Mouse (Mus musculus) CD4-positive helper T cell, adult 2 months (primary cell): ENCODE results near the gene 4930415O20Rik.

ENCODE experiments used
- DNase-seq: peaks from one replicate; pipeline ENCODE4 v3.0.0-alpha.2; 2012; ENCODE audit warnings: low read depth, missing footprints, low spot score

4930415O20Rik gene

DNA sequence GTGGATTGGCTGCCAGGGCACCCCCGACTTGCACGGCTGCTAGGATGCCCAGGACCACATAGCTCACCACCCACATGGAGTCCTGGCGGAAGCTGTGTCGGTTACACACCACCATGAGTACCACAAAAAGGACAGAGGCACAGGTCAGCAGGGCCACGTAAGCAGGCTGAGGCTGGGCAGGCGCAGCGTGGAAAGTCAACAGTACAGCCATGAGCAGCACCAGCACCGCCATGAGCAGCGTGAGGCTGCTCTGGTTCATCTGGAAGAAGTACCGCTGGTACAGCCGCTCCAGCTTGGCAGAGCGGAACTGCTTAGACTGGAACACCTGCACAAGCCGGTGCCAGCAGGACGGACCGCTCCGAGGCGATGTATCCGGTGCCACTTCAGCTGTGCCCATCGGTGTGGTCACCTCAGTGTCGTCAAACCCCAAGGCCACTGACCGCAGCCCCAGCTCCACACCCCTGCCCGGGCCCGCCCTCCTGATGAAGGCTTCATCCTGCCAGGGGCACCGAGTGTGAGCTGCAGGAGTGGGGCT lies 33.3 kb downstream of the 4930415O20Rik start:
- no peak for DNase-seq

DNA sequence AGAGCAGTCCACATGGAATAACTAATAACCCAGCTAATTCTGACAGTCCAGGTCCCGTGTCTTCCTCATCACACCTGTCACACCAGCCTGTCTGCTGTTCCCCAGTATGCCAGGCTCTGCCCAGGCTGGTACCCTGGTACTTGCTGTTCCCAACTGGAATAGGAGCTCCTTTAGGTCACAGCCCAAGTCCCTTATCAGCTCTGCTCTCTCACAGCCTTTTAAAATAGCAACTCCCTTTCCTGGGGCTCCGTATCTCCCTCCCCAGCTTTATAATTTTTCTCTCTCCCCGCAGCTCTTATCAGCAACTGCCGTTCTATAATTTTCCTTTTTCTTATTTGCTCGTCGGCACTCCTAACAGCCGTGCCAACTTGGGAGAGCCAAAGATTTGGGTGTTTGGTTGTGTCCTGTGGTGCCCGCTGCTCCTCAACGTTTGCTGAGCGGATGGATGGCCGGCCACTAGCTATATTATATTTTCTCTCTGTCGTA lies 35.3 kb downstream of the 4930415O20Rik start:
- DNase-seq: no peak

DNA sequence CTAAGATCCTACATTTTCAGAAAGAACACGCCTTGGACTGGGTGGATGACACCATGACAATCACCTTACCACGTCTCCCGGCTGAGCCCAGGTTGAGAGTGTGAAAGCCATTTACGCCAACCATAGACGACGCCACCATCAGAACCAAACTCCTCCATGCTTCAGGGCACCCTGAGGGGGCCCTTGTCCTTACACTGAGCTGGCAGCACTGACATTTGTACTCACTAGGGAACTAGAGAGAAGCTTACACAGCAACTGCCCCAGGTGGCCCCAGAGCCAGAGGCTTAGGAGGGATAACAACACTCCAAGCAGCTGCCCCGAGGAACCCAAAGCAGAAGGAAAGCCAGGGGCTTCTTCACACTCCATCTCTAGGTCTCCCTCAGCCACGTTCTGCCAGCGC lies 35.9 kb downstream of the 4930415O20Rik start:
- DNase-seq: no peak

DNA sequence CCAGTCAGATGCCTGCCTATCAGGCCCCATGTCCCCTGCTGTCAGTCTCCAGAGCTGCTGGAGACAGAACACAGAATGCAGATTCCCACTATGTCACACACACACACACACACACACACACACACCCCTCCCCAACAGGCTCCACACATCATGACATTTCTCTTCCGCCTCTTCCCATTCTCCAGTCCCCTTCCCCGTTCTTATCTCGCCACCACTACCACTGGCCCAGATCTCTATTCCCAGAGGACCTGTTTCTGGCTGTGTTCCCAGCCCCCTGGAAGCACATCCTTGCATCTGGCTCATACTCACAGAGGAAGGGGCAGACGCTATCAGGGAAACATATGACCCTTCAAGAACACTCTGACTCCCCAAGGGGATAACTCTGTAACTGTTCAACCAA lies 36.8 kb downstream of the 4930415O20Rik start:
- no peak for DNase-seq

DNA sequence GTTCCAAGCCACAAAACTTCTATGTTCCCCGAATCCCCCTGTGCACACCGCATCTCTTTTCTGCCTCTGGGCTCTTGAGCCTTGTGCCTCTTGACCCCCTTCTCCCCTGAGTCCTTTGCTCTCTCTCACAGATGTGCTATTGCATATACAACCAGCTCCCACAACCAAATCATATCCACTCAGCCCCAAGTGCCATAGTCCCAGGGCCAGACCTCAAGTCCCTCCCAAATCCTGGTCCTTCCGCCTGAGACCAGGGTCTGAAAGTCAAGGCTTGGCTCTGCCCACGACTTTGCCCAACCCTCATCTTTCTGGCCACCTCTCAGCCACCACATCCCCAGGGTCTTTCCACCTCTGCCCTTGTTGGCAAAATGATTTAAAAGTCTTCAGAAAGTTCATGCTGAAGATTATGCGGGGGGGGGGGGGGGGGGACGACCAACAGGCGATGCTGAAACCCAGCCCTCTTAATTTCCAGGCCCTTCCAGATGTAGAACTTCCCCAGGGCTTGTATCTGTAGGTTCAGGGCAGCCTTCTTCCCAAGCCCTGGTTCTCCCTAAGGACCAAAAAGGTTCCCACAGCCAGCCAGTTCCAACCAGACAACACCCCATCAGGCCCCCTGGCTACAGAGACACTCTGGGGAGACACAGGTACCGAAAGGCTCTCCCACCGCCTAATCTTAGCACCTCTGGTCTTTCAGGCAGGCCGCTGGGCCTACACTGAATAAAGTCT lies 37.4 kb downstream of the 4930415O20Rik start:
- no peak for DNase-seq

DNA sequence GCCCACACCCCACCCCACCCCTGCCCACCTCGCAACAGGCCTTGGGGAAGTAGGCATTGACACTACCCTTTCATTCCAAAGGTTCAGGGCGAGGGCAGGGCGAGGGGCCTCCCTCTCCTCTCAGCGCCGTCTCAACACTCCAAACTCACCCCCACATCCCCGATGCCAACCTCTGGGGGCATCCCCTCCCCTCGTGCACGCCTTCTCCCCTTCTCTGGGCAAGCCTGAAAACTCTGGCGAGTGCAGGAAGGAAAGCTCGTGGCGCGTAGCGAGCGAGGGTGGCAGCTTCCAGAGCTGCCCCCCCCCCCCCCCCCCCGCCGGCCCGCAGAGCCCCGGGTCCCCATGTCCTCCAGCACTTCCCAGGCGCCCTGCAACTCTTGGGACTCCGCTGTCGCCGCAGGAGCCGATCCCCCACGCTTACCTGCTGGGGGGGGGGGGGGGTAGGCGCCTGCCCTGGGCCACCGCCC lies 38.0 kb downstream of the 4930415O20Rik start:
- peak; percentile 21 for DNase-seq

DNA sequence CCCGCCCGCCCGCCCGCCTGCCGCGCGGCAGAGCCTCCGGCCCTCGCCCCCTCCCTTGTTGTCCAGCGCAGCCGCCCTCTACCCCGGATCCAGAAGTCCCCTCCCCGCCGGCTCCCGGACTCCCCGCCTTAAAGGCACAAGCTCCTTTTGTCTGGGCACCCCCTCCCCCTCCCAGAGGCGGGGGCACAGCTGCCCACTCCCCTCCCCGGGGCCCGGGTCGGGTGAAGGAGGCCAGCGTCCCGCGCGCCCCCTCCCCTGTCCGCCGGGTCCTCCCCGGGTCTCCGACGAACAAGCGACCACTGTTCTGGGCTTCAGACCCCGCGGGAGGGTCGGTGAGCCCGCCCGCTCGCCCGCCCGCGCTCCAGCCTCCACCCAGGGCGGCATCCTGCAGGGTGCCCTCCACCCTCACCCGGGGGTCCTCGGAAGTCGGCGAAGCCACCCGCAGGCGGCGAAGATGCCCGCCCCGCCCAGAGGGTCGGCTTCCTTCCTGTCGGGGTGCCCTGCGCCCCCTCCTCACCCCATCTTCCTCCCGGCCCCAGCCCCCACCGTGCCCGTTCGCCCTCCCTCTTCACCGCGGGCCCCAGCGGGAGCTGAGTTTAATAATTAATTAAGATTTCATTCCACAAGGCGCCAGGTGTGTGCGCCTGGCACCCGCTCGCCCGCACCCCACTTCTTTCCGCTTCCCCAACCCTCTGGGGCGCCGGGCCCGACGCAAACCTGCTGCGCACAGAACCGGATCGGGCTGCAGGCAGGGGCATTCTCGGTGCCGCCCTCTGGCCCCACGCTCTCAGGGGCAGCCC lies 38.7 kb downstream of the 4930415O20Rik start, which contains the start of gene Adcy6:
Gene Adcy6 (minus strand): TSS at position 746 of the 800 bp plus-strand sequence.
- DNase-seq: peak; percentile 67

DNA sequence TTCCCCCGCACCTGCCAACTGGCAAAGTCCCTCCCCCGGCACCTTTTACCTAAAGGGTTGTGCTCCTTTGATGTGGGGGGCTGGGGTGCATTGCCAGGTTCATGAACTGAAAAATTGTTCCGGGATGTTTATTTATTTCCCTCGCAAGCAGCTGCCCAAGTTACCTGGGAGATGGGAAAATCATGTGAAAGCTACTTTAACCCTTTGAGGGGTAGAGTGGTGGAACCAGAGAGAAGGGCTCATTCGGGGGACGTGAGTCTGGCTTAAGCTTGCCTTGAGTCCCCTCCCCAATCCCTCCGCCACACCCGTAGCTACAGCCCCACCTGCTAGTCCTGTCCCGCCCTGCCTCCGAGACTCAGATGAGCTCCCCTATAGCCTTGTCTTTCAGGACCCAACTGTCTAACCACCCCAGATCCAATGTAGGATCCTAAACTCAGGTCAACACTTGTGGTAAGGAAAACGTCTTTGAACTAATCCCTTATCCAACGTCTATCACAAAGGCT lies 39.4 kb downstream of the 4930415O20Rik start:
- no peak for DNase-seq

DNA sequence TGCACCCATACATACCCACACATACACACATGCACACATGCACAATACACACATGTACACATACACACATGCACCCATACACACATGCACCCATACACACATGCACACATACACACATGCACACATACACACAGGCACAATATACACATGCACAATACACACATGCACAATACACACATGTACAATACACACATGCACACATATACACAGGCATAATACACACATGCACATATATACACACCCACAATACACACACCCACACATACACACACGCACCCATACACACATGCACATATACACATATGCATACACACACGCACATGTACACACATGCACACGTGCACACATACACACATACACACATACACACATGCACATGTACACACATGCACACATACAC lies 41.4 kb downstream of the 4930415O20Rik start:
- no peak for DNase-seq

DNA sequence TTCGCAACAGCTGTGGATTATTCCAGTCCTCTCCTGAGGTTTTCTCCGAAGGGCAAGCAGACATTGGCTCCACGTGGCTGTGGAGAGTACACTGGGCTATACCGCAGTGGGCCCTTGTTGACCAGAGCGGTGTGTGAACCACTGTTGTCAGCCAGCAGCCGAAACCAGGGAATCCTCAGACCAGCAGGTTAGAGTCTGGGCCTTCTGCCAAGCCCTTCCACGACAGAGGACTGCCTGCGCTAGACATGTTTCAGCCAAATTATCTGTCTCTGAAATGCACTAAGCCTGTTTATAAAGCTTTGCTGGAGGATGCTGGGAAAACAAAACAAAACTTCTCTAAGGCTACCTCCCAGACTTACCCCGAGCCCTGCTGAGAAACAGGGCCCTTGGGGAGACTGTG lies 43.7 kb downstream of the 4930415O20Rik start:
- DNase-seq: no peak

DNA sequence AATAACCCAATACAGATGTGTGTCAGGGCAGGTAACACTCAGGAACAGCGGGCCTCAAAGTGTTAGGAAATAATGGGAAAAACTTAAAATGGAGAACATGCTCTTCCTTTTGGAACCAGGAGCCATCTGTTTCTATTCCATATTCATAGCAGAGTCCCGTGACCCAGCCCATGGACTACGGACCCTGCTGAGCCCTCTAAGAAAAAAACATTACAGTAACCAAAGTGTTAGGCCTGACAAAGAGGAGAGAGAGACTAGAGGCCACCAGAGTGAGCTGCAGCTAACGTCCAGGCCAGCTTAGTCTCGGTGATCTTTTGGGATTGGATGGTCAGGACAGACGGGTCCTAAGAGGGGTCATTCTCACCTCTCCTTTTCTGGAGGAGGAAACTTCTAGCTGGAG lies 44.2 kb downstream of the 4930415O20Rik start:
- no peak for DNase-seq

DNA sequence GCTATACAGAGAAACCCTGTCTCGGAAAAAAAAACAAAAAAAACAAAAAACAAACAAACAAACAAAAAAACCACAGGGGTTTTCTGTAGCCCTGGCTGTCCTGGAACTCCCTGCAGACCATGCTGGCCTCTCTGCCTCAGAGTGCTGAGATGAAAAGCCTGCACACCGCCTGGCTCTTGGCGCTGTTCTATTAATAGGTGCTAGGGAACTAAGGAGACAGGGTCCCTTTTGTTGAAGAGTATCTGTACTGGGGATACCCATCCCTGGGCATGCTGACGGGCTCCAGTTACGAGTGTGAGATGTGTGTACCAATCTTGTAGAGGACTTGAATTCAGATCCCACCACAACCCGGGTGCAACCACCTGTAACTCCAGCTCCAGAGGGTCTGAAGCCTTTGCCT lies 44.9 kb downstream of the 4930415O20Rik start:
- DNase-seq: no peak

DNA sequence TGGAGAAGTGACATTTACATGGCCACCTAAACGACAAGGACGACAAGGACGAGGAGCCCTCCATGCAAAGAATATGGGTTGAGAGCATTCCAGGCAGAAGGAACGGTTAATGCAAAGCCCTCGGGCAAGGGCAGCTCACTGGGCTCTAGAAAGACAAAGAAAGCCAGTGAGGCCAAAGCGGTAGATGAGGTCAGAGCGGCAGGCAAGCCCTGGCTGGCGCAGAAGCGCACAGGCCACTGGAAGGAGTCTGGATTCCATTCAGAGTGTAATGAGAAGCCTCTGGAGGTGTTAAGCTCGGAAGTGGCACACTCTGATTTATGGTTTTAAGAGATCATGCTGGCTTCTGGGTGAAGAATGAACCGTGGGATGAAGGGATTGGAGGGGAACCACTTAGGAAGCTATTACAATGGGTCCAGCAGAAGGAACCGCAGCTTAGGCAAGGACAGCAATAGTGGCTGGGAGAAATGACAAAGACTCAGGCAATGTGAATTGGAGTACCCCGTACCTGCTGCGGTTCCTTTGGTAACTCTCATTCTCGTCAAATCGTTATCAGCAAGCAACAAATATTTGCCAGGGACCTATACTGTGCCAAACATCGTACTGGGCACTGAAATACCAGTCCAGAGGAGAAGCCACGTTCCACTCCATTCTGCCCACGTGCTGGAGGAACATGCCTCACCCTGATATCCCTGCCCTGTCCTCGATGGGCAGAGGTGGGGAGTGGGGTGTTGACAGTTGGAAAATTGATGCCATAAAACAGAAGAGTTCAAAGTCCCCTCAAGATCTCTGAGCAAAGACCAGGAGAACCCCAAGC lies 45.8 kb downstream of the 4930415O20Rik start:
- DNase-seq: no peak

DNA sequence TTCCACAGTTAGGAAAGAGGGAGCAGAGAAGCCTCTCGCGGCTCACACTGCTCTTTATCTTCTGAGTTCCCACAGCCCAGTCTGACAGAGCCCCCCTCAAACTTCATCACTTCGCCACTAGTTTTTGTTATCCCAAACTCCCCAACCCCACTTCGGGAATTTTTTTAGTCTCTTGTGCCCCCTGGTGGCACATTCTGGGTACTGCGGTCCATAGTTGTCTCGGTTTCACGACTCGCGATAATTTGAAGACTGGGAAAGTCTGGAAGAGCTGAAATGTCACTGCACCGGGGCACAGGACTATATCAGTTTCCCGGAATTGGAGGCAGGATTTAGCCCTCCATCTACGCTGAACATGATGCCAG lies 46.4 kb downstream of the 4930415O20Rik start:
- peak; percentile 55 for DNase-seq

DNA sequence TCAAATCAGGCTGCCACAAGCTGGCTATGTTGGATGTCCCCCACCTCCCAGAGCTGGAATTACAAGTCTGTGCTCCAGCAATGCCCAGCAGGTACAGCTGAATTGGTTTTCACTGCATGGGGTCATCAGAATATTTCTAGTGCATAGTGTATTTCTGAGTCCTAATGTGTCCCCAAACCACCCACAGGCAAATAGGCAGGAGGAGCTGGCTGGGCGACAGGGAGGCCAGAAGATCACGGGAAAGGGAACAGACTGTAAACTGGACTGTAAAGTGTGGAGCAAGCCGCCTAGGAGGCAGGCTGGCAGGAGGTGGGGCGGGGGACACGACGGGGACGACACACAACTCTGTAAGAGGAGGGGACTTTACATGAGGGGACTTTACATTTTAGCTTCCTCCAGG lies 51.4 kb downstream of the 4930415O20Rik start:
- peak; percentile 35 for DNase-seq

DNA sequence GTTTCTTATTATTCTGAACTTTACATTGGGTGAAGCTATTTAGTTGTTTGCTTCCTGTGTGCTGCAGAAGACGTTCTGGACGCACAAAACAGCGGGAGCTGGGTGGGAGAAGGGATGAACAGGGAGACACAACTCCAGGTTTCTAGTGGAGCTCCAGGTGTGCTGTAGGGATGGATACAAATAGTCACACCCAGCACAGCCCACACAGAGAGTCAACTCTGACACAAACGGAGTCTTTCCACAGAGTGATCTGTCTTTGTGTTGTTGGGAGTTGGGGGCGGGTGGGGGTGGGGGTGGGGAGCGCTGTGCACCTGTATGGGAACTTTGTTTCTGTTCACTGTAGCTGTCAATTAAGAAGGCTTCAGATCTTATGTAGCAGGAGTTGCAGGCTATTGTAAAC lies 51.9 kb downstream of the 4930415O20Rik start:
- peak; percentile 21 for DNase-seq

DNA sequence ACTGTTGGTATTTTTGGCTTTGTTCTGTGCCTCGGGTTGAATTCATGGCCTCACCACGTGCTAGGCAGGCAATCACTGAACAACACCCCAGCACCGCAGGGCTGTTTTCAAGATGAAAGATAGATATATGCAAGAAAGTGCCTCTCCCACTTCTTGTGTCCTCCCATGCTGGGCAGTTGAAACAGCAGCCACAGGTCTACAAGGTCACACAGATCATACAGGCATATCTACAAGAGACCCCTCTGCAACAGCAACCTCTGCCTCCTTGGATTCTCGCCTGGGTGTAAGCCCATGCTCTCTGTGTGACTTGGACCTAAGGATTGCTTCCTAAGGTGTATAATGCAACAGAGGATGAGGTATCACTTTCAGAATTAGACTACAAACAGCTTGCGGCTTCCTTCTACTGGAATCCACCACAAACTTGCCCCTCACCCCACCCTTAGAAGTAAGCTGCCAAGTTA lies 52.6 kb downstream of the 4930415O20Rik start:
- peak; percentile 83 for DNase-seq

DNA sequence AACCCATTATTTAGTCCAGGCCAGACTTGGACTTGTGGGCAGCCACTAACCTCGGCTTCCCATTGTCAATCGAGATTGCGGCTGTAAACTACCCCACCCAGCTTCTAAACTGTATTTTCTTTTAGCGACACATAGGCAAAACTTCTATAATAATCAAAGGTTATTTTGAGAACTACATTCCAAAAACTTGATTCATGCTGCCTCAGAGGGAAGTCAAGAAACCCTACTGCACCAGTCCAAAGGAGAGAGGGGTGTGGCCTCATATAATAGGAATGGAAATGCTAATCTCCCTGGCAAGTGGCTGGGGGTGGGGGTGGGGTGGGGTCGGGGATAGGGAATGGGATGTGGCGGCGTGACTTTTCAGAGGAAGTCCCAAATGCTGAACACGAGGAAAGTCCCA lies 55.3 kb downstream of the 4930415O20Rik start:
- no peak for DNase-seq

DNA sequence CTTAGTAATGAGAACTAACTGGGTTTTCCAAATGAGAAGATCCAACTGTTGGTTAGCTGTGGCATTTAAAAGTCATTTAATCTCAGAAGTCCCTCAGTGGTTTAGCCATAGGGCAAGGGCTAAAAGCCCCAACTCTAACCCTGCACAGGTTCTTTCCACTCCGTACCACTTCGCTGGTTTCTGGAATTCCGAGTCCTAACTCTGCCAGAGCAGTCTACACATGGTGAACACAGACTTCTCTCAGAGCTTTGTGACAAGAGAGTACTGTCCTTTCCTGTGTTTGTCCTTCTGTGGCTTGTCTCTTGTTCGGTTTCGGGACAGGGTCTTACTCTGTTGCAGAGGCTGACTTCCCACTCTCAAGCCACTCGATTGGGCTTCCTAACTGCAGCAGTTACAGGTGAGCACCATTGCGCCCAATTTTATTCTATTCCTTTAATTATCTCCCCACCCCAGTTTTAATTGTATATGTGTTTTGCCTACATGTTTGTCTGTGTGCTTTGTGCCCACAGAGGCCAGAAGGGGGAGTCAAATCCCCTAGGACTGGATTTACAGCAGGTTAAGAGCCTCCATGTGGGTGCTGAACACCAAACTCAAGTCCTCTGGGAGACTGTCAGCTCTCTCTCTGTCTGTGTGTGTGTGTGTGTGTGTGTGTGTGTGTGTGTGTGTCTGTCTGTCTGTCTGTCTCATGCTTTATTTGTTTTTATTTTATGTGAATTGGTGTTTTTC lies 55.8 kb downstream of the 4930415O20Rik start:
- DNase-seq: no peak

DNA sequence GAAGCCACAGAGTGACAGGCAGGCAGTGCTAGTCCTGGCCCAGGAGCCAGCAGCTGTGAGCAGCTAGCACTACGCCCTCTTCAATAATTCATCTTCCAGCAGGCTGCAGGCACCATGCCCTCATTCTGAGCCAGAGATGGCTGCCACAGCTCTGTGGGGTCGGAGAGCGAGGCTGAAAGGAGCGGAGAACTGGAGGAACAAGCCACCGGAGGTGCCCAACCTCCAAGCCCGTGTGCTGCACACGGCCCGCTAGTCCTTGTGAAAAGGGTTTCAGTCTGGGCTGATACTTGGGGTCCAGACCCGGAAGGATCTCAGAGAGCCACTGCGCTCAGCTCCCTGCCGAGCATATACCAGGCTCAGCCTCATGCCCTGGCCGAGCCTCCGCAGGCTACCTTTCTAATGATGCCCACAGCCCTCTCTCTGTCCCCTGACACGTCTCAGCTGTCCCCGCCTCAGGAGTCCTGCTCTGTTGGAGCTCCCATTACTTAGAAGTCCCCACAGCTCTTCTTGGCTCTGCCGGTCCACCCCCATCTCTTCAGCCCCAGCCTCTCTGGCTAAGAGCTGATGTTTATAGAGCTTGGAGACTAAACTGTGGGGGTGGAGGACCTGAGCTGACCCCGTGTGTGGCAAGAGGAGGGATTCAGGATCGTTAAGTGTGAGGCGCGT lies 57.9 kb downstream of the 4930415O20Rik start:
- DNase-seq: peak; percentile 26
